Mouse (Mus musculus) hindbrain, embryonic 14.5 days (tissue): ENCODE results near the gene 5730596B20Rik. TPM values are rescaled to one million over a fixed set of nuclear protein-coding genes. Genes with fewer than 3 reads are reported as not detected.
A peak's percentile ranks its signal among the peaks of the same experiment; 100 is the strongest.

Experiments used
- ATAC-seq: fragments of 200-750 bp; cut with Nextera tagmentation; 2 replicates; pipeline ENCODE4 v1.8.0; 2017; ENCODE audit warnings: moderate number of reproducible peaks, mild to moderate bottlenecking, moderate TSS enrichment, moderate library complexity; ENCODE audit not compliant: low FRiP score
- DNase-seq: peaks from one replicate; pipeline ENCODE4 v3.0.0-alpha.2; 2015; ENCODE audit warnings: low spot score
- H3K27ac ChIP-seq: fragments of 300-500 bp; sonication (generic); 2 replicates; pipeline ENCODE4 v1.5.1; 2014; ENCODE audit warnings: mild to moderate bottlenecking, moderate library complexity
- H3K27me3 ChIP-seq: fragments of 300-500 bp; sonication (generic); 2 replicates; pipeline ENCODE4 v1.6.1; 2014; ENCODE audit warnings: mild to moderate bottlenecking, low read length, mixed read lengths; ENCODE audit not compliant: control insufficient read depth, insufficient read depth
- H3K36me3 ChIP-seq: fragments of 300-500 bp; sonication (generic); replicated peaks from 2 replicates; pipeline ENCODE4 v1.6.1; 2014; ENCODE audit not compliant: control insufficient read depth, insufficient read depth
- H3K4me1 ChIP-seq: fragments of 300-500 bp; sonication (generic); replicated peaks from 2 replicates; pipeline ENCODE4 v1.6.1; 2014; ENCODE audit warnings: antibody characterized with exemption, low read length, mixed read lengths; ENCODE audit not compliant: control insufficient read depth, insufficient read depth
- H3K4me2 ChIP-seq: fragments of 300-500 bp; sonication (generic); replicated peaks from 2 replicates; pipeline ENCODE4 v1.6.1; 2014; ENCODE audit warnings: mild to moderate bottlenecking, moderate library complexity
- H3K4me3 ChIP-seq: fragments of 300-500 bp; sonication (generic); replicated peaks from 2 replicates; pipeline ENCODE4 v1.5.1; 2014; ENCODE audit warnings: mild to moderate bottlenecking, low read length
- H3K9ac ChIP-seq: fragments of 300-500 bp; sonication (generic); 2 replicates; pipeline ENCODE4 v1.6.1; 2014
- H3K9me3 ChIP-seq: fragments of 300-500 bp; sonication (generic); 2 replicates; pipeline ENCODE4 v1.6.1; 2016; ENCODE audit warnings: low read length; ENCODE audit not compliant: control insufficient read depth
- WGBS: fragments of 180-500 bp; shearing (Covaris S2); extraction: QIAGEN DNeasy Blood & Tissue Kit; methylation state at CpG from one replicate; pipeline ENCODE4 v1.1.7; 2014; 5-methylcytosine and 5-hydroxymethylcytosine counted together
- polyA plus RNA-seq: library from polyadenylated mRNA; unstranded; fragments of >200 nt; fragmentation: Nextera tagmentation; extraction: Ambion mirVana; gene quantifications from 2 replicates; pipeline ENCODE4 v1.2.1, GENCODE M21; 2014

Gene 5730596B20Rik
- polyA plus RNA-seq, 1 experiment from 2014 or later, result 5.0 TPM

- 17% methylated on average over 5 of the region's 5 CpGs for WGBS
- Histone ChIP-seq H3K4me2 (no peak overlapping the region), H3K4me1 (peaks cover 6% of the 10 kb centered on the region), H3K9ac (no peak overlapping the region), H3K27me3 (peaks cover 93% of the 10 kb centered on the region), H3K36me3 (no peaks in the 10 kb centered on the region), H3K4me3 (no peak overlapping the region), H3K9me3 (no peaks in the 10 kb centered on the region), H3K27ac (no peak overlapping the region)
- peak; percentile 24 for DNase-seq
- no peak for ATAC-seq
Observed at GRCm38 (mm10) chr6:52154044-52154443, 23.3 kb upstream of the 5730596B20Rik start.

- H3K4me3 ChIP-seq, result no peak overlapping the region
- no peaks in the 10 kb centered on the region for H3K9me3 ChIP-seq
- H3K4me2 ChIP-seq, result no peak overlapping the region
- H3K4me1 ChIP-seq, result peaks cover 14% of the 10 kb centered on the region
- WGBS, result 51% methylated on average over 3 of the region's 3 CpGs
- no peak overlapping the region for H3K9ac ChIP-seq
- H3K36me3 ChIP-seq, result no peaks in the 10 kb centered on the region
- no peak for ATAC-seq
- H3K27ac ChIP-seq, result no peak overlapping the region
- DNase-seq, result no peak
- H3K27me3 ChIP-seq, result peaks cover 88% of the 10 kb centered on the region
Observed at GRCm38 (mm10) chr6:52155471-52155870, 21.8 kb upstream of the 5730596B20Rik start.

- Histone ChIP-seq H3K4me3 (peak overlapping the region; percentile 71), H3K4me2 (peak overlapping the region; percentile 81), H3K9ac (no peak overlapping the region), H3K27me3 (peaks cover 78% of the 10 kb centered on the region), H3K9me3 (no peaks in the 10 kb centered on the region), H3K27ac (no peak overlapping the region), H3K36me3 (no peaks in the 10 kb centered on the region), H3K4me1 (peaks cover 14% of the 10 kb centered on the region)
- DNase-seq (peak; percentile 24), ATAC-seq (no peak)
- 6% methylated on average over 20 of the region's 20 CpGs for WGBS
Observed at GRCm38 (mm10) chr6:52156551-52157200, 20.6 kb upstream of the 5730596B20Rik start.

GRCm38 (mm10) chr6:52157466-52158275, 19.6 kb upstream of the 5730596B20Rik start:
- ATAC-seq (no peak; the same call in 1 of the 2 replicates), DNase-seq (no peak)
- peaks cover 14% of the 10 kb centered on the region for H3K4me1 ChIP-seq
- WGBS, result 1% methylated on average over 32 of the region's 32 CpGs
- H3K27me3 ChIP-seq, result peaks cover 74% of the 10 kb centered on the region
- no peaks in the 10 kb centered on the region for H3K36me3 ChIP-seq
- peak overlapping the region; percentile 71 for H3K4me3 ChIP-seq
- no peak overlapping the region for H3K9ac ChIP-seq
- no peaks in the 10 kb centered on the region for H3K9me3 ChIP-seq
- H3K4me2 ChIP-seq, result peak overlapping the region; percentile 81
- no peak overlapping the region; the same call in 1 of the 2 replicates for H3K27ac ChIP-seq

GRCm38 (mm10) chr6:52158276-52159051, 18.8 kb upstream of the 5730596B20Rik start, which contains the start of gene Hoxa1:
Gene Hoxa1, minus strand, starts transcription at chr6:52158317.
- under 1% methylated on average over 55 of the region's 55 CpGs for WGBS
- peak; percentile 91 for ATAC-seq
- peak; percentile 85 for DNase-seq
- Histone ChIP-seq H3K9me3 (no peaks in the 10 kb centered on the region), H3K27ac (peak within 1 kb of the TSS; percentile 100), H3K36me3 (0 out of 2 replicates have a peak, but pooled peaks cover 3% of the 10 kb centered on the region), H3K27me3 (peaks cover 71% of the 10 kb centered on the region), H3K4me2 (peak within 1 kb of the TSS; percentile 81), H3K4me3 (peak within 1 kb of the TSS; percentile 71), H3K4me1 (peaks cover 14% of the 10 kb centered on the region), H3K9ac (peak within 1 kb of the TSS; percentile 99)

- Histone ChIP-seq H3K27ac (peak overlapping the region; percentile 100), H3K27me3 (peaks cover 66% of the 10 kb centered on the region), H3K4me1 (peaks cover 14% of the 10 kb centered on the region), H3K4me3 (peak overlapping the region; percentile 71), H3K36me3 (0 out of 2 replicates have a peak, but pooled peaks cover 3% of the 10 kb centered on the region), H3K9me3 (no peaks in the 10 kb centered on the region), H3K9ac (peak overlapping the region; percentile 99), H3K4me2 (peak overlapping the region; percentile 81)
- WGBS, result 3% methylated on average over 12 of the region's 12 CpGs
- ATAC-seq (no peak), DNase-seq (peak; percentile 34)
Observed at GRCm38 (mm10) chr6:52159164-52159761, 18.0 kb upstream of the 5730596B20Rik start.

- 4% methylated on average over 9 of the region's 9 CpGs for WGBS
- Histone ChIP-seq H3K9me3 (no peaks in the 10 kb centered on the region), H3K36me3 (0 out of 2 replicates have a peak, but pooled peaks cover 3% of the 10 kb centered on the region), H3K4me1 (peaks cover 14% of the 10 kb centered on the region), H3K4me3 (peak overlapping the region; percentile 71), H3K9ac (peak overlapping the region; percentile 99), H3K27ac (peak overlapping the region; percentile 100), H3K27me3 (peaks cover 58% of the 10 kb centered on the region), H3K4me2 (peak overlapping the region; percentile 81)
- peak; percentile 51 for DNase-seq
- ATAC-seq, result no peak
Observed at GRCm38 (mm10) chr6:52159979-52160378, 17.3 kb upstream of the 5730596B20Rik start.

GRCm38 (mm10) chr6:52160511-52161335, 16.6 kb upstream of the 5730596B20Rik start:
- peak overlapping the region; percentile 99 for H3K9ac ChIP-seq
- peak overlapping the region; percentile 81 for H3K4me2 ChIP-seq
- no peak for ATAC-seq
- peak overlapping the region; percentile 71 for H3K4me3 ChIP-seq
- peak overlapping the region; percentile 100 for H3K27ac ChIP-seq
- no peaks in the 10 kb centered on the region for H3K9me3 ChIP-seq
- WGBS, result 1% methylated on average over 30 of the region's 30 CpGs
- H3K36me3 ChIP-seq, result 0 out of 2 replicates have a peak, but pooled peaks cover 3% of the 10 kb centered on the region
- H3K4me1 ChIP-seq, result peaks cover 14% of the 10 kb centered on the region
- peak; percentile 61 for DNase-seq
- H3K27me3 ChIP-seq, result peaks cover 51% of the 10 kb centered on the region
